Mouse (Mus musculus) midbrain, embryonic 16.5 days (tissue): Measurements from ENCODE around the gene Sap30bp. TPM values are rescaled to one million over a fixed set of nuclear protein-coding genes. Genes with fewer than 3 reads are reported as not detected.

Experiments used
- ATAC-seq: fragments of 200-750 bp; cut with Nextera tagmentation; 2 replicates; pipeline ENCODE4 v1.8.0; 2017; ENCODE audit warnings: moderate TSS enrichment
- H3K27ac ChIP-seq: fragments of 300-500 bp; sonication (generic); 2 replicates; pipeline ENCODE4 v1.5.1; 2014; ENCODE audit warnings: mild to moderate bottlenecking, low read length, mixed read lengths
- H3K27me3 ChIP-seq: fragments of 300-500 bp; sonication (generic); 2 replicates; pipeline ENCODE4 v1.6.1; 2014; ENCODE audit warnings: low read depth, low read length, mixed read lengths; ENCODE audit not compliant: control insufficient read depth, insufficient read depth
- H3K36me3 ChIP-seq: fragments of 300-500 bp; sonication (generic); 2 replicates; pipeline ENCODE4 v1.6.1; 2014; ENCODE audit warnings: mild to moderate bottlenecking, low read length, moderate library complexity, mixed read lengths; ENCODE audit not compliant: control insufficient read depth, insufficient read depth
- H3K4me1 ChIP-seq: fragments of 300-500 bp; sonication (generic); 2 replicates; pipeline ENCODE4 v1.6.1; 2014; ENCODE audit warnings: mild to moderate bottlenecking, low read length, mixed read lengths; ENCODE audit not compliant: control insufficient read depth, insufficient read depth
- H3K4me2 ChIP-seq: fragments of 300-500 bp; sonication (generic); 2 replicates; pipeline ENCODE4 v1.6.1; 2014; ENCODE audit warnings: mild to moderate bottlenecking, low read length, mixed read lengths
- H3K4me3 ChIP-seq: fragments of 300-500 bp; sonication (generic); 2 replicates; pipeline ENCODE4 v1.5.1; 2014; ENCODE audit warnings: low read depth, mild to moderate bottlenecking, low read length, moderate library complexity, mixed read lengths
- H3K9ac ChIP-seq: fragments of 300-500 bp; sonication (generic); 2 replicates; pipeline ENCODE4 v1.6.1; 2014; ENCODE audit warnings: low read depth, low read length, mixed read lengths
- H3K9me3 ChIP-seq: fragments of 300-500 bp; sonication (generic); replicated peaks from 2 replicates; pipeline ENCODE4 v1.6.1; 2014; ENCODE audit warnings: mild to moderate bottlenecking, low read length, mixed read lengths; ENCODE audit not compliant: control insufficient read depth, poor library complexity, severe bottlenecking
- WGBS: fragments of 180-500 bp; shearing (Covaris S2); extraction: QIAGEN DNeasy Blood & Tissue Kit; methylation state at CpG from one replicate; pipeline ENCODE4 v1.1.7; 2014; 5-methylcytosine and 5-hydroxymethylcytosine counted together
- polyA plus RNA-seq: library from polyadenylated mRNA; unstranded; fragments of >200 nt; fragmentation: Nextera tagmentation; extraction: Ambion mirVana; gene quantifications from 2 replicates; pipeline ENCODE4 v1.2.1, GENCODE M21; 2015

The Sap30bp gene
- polyA plus RNA-seq, result 49.0 and 51.5 TPM in 2 replicates

DNA sequence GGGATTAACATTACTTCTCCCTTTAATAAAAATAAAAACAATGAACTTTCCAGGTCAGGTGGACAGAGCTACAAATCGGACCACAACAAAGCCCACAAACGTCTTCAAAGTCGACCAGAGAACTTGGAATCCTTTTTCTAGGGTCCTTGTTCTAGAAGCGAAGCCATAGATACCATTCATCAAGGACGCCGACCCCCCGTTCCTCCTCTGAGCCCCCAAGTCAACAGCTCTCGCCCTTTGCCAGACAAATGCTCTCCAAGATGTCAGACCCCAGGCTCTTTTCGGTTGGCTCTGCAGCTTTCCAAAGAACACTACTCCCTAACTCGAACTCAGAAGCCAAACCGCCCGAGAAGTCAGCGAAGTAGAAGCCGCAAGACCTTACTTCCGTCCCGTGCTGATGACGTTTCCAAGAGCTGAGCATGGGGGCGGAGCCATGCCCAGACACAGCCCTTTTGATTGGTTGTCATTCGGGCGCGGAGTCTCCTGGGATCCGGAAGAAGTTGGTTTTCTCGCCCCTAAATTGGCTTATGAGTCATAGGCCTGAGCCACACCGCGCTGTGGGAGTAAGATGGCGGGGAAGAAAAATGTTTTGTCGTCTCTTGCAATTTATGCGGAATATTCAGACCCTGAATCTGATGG, at the start of gene Sap30bp, which contains the start of gene Recql5:
Gene Sap30bp, plus strand, starts transcription at position 175 of the 639 bp plus-strand sequence.
Gene Recql5, minus strand, starts transcription at position 370 of the 639 bp plus-strand sequence.
- peak within 1 kb of the TSS; percentile 70 for H3K27ac ChIP-seq
- peak; percentile 99 for ATAC-seq
- WGBS, result under 1% methylated on average over 28 of the region's 28 CpGs

DNA sequence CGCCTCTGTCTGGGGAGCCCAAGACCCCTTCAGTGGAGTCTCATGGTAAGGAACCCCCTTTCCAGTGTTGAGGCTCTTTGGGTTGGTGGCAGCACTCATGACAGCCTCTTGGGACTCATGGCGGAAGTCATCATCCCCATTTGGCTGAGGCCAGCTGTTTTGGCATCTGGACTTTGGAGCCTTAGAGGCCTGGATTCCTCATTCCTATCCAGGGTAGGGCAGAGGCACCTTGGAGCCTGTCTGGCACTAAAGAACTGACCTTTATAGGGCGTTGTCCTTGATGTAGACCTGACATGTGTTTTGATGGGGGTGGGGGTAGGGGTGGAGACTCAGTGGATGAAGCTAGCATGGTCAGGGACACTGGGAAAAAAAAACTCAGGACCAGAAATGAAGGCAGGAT, 48.7 kb upstream of the Sap30bp start:
- Histone ChIP-seq H3K4me1 (no peaks in the 10 kb centered on the region), H3K4me3 (no peak overlapping the region), H3K27ac (no peak overlapping the region), H3K27me3 (no peaks in the 10 kb centered on the region; the same call in none of the 2 replicates), H3K4me2 (no peak overlapping the region), H3K36me3 (no peaks in the 10 kb centered on the region), H3K9ac (no peak overlapping the region), H3K9me3 (no peaks in the 10 kb centered on the region)
- WGBS, result 90% methylated on average over 3 of the region's 3 CpGs
- no peak for ATAC-seq

More for the DNA sequence above, at the start of gene Sap30bp, which contains the start of gene Recql5:
- H3K4me1 ChIP-seq, result peaks cover 30% of the 10 kb centered on the region
- no peaks in the 10 kb centered on the region for H3K27me3 ChIP-seq
- no peaks in the 10 kb centered on the region for H3K9me3 ChIP-seq
- H3K4me3 ChIP-seq, result peak within 1 kb of the TSS; percentile 88
- H3K9ac ChIP-seq, result peak within 1 kb of the TSS; percentile 78
- H3K36me3 ChIP-seq, result peaks cover 2% of the 10 kb centered on the region
- peak within 1 kb of the TSS; percentile 96 for H3K4me2 ChIP-seq

DNA sequence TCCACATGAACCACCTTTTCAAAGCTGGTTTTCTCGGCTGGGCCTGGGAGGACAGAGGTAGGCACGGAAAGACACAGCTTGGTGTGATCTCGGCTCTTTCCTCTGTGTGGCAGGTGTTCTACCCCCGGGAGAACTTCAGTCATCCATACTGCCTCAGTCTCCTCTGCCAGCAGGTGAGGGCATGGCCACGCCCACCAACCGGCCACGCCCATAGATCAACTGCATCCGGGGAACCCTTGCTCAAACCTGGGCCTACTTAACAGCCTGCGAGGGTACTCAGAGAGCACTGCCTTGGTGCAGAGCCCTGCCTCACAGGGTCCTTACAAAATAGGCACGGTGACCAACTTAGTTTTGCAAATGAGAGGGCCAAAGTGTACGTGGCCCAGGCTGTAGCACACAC, 47.8 kb upstream of the Sap30bp start:
- H3K27me3 ChIP-seq, result no peaks in the 10 kb centered on the region; the same call in none of the 2 replicates
- H3K27ac ChIP-seq, result no peak overlapping the region
- 75% methylated on average over 11 of the region's 11 CpGs for WGBS
- H3K9me3 ChIP-seq, result no peaks in the 10 kb centered on the region
- no peaks in the 10 kb centered on the region for H3K4me1 ChIP-seq
- no peak overlapping the region for H3K4me2 ChIP-seq
- H3K9ac ChIP-seq, result no peak overlapping the region
- no peak for ATAC-seq
- H3K4me3 ChIP-seq, result no peak overlapping the region
- no peaks in the 10 kb centered on the region for H3K36me3 ChIP-seq

DNA sequence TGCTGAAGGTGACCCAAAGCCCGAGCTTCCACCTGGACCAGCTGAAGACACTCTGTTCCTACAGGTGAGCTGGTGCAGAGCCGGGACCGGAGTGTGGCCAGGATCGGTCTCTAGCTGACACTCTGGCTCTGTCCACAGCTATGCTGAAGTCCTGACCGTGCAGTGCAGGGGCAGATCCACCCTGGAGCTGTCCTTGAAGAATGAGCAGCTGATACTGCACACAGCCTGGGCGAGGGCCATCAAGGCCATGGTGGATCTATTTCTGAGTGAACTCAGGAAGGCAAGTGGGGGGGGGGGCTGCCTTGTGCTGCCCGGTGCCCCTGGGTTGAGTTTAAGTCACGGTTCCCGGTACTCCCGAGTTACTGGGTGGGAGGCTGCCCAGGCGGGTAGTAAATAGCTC, 46.6 kb upstream of the Sap30bp start:
- H3K27ac ChIP-seq, result no peak overlapping the region
- H3K4me1 ChIP-seq, result no peaks in the 10 kb centered on the region
- ATAC-seq, result no peak

DNA sequence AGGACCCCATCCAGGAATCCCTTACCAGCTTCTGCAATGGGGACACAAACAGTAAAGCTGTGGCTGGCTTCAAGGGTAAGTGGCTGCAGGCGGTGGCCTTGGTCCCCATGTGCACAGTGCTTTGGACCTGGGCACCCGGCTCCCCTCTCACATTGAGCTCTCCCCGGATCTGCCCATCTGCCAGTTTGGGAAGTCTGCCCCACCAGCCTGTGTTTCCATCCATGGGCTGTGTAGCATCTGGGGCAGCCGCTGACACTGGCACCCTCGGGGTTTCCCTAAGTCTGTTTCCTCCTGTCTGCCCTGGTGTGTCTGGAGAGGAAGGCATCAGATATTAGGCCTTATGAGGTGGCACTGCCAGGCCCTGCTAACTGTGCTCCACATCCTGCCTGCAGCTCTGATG, 45.1 kb upstream of the Sap30bp start:
- WGBS, result 76% methylated on average over 5 of the region's 5 CpGs
- no peak overlapping the region for H3K27ac ChIP-seq
- no peaks in the 10 kb centered on the region for H3K36me3 ChIP-seq
- no peak for ATAC-seq
- H3K4me2 ChIP-seq, result no peak overlapping the region
- no peaks in the 10 kb centered on the region; the same call in 1 of the 2 replicates for H3K27me3 ChIP-seq
- no peak overlapping the region for H3K9ac ChIP-seq
- H3K9me3 ChIP-seq, result no peaks in the 10 kb centered on the region
- no peaks in the 10 kb centered on the region for H3K4me1 ChIP-seq
- no peak overlapping the region for H3K4me3 ChIP-seq

More for the DNA sequence above, 46.6 kb upstream of the Sap30bp start:
- H3K4me3 ChIP-seq, result no peak overlapping the region
- 90% methylated on average over 11 of the region's 11 CpGs for WGBS
- no peaks in the 10 kb centered on the region; the same call in none of the 2 replicates for H3K27me3 ChIP-seq
- H3K9me3 ChIP-seq, result no peaks in the 10 kb centered on the region
- H3K4me2 ChIP-seq, result no peak overlapping the region
- no peak overlapping the region for H3K9ac ChIP-seq
- no peaks in the 10 kb centered on the region for H3K36me3 ChIP-seq

DNA sequence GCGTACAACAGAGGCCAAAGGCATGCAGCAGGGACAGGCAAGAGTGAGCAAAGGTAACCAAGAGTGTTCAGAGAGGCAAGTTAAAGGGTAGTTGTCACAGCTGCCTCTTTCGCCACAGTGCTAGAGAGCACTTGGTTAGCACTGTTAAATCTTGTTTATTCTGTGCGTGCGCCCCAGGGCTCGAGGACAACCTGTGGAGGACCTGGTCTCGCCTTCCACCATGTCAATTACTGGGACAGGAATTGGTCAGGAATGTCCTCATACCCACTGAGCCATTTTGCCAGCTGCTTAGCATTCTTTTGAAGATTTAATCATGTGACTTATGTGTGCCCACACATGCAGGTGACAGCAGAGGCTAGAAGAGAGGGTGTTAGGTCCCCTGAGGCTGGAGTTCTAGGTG, 43.9 kb upstream of the Sap30bp start:
- WGBS, result 89% methylated on average over 6 of the region's 6 CpGs
- Histone ChIP-seq H3K27ac (no peak overlapping the region), H3K36me3 (peaks cover 6% of the 10 kb centered on the region; the same call in 1 of the 2 replicates), H3K9me3 (no peaks in the 10 kb centered on the region), H3K4me2 (no peak overlapping the region), H3K4me3 (no peak overlapping the region), H3K9ac (no peak overlapping the region), H3K27me3 (no peaks in the 10 kb centered on the region), H3K4me1 (no peaks in the 10 kb centered on the region)
- ATAC-seq, result no peak

DNA sequence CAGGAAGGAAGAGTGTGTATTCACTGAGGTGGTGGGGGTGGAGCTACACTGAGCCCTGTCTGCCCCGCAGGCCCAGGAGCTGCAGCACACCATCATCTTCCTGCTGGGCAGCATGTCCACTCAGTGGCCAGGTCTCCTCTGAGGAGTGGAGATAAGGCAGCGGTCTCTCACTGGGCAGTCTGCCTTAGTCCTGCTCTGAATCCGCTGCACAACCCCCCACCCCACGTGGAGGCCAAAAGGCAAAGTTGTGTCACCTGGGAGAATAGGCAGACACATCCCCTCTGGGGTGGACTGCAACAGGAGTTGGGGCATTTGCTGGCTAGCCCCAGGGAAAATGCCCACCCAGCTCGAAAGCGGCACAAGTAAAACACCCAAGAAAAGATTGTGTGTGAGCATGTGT, 40.9 kb upstream of the Sap30bp start:
- Histone ChIP-seq H3K27ac (no peak overlapping the region), H3K9me3 (no peaks in the 10 kb centered on the region), H3K4me2 (no peak overlapping the region), H3K36me3 (peaks cover 8% of the 10 kb centered on the region; the same call in 1 of the 2 replicates), H3K27me3 (no peaks in the 10 kb centered on the region), H3K4me1 (no peaks in the 10 kb centered on the region), H3K4me3 (no peak overlapping the region), H3K9ac (no peak overlapping the region)
- no peak for ATAC-seq
- WGBS, result 63% methylated on average over 6 of the region's 6 CpGs

DNA sequence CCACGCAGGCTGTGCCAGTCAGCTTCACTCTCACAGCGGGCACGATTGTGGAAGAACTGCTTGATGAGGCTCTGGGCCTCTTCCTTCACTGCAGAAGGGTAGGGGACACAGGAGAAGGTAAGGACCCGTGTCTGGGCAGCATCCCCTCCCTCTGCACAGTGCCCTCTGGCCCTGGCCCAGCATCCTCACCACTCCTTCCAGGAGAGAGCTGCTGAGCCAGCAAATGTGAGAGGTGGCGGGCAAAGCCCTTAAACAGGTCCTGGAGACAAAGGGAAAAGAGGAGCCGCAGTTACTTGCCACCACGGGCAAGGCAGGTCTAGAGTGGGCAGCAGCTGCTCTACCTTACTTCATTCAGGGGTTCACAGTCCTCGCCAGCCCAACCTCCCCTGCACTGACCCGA, 40.0 kb upstream of the Sap30bp start:
- Histone ChIP-seq H3K36me3 (peaks cover 8% of the 10 kb centered on the region; the same call in 1 of the 2 replicates), H3K4me1 (no peaks in the 10 kb centered on the region), H3K9ac (no peak overlapping the region), H3K27me3 (no peaks in the 10 kb centered on the region), H3K27ac (no peak overlapping the region), H3K4me3 (no peak overlapping the region), H3K4me2 (no peak overlapping the region), H3K9me3 (no peaks in the 10 kb centered on the region)
- no peak for ATAC-seq
- 92% methylated on average over 9 of the region's 9 CpGs for WGBS

DNA sequence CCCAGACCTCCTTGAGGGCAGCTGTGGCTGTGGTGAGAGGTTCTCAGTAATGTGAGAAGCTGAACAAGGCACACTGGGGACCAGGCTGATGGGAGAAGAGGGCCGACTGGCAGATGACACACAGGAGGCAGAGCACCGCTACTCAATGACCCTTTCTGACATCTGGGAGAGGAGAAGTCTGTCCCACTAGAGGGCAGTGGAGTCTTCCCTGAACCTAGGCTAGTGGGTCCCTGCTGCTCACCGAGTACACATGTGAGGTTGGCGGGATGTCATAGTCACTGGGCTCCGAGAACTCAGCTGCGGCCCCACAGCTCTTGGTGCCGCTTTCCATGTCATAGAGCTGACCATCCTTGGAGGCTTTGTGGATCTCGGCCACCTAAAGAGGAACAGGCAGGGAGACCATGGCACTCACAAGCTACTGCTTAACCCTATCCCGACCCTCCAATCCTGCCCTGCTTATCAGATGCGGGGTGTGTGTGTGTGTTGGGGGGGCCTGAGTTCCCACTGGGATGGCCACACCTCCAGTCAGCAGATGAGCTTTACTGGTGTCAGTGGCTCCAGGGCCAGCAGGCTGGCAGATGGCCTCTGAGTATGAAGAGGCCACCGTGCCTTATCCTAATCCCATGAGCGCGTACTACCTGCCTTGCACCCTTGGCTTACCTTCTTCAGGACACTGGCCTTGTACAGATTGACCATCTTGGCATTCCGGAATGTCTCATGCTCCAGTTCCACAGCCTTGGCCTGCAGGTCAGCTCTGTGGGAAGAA, 38.1 kb upstream of the Sap30bp start:
- no peaks in the 10 kb centered on the region for H3K4me1 ChIP-seq
- peaks cover 8% of the 10 kb centered on the region; the same call in 1 of the 2 replicates for H3K36me3 ChIP-seq
- no peak overlapping the region for H3K9ac ChIP-seq
- no peak overlapping the region for H3K27ac ChIP-seq
- H3K4me3 ChIP-seq, result no peak overlapping the region
- ATAC-seq, result no peak
- H3K9me3 ChIP-seq, result no peaks in the 10 kb centered on the region
- H3K27me3 ChIP-seq, result no peaks in the 10 kb centered on the region
- no peak overlapping the region for H3K4me2 ChIP-seq
- WGBS, result 78% methylated on average over 14 of the region's 14 CpGs
